Mouse (Mus musculus) limb, embryonic 11.5 days (tissue): ENCODE measurements around the gene Lmnb2. TPM values are rescaled to one million over a fixed set of nuclear protein-coding genes. Genes with fewer than 3 reads are reported as not detected.

Experiments
- ATAC-seq: fragments of 200-750 bp; cut with Nextera tagmentation; 2 replicates; pipeline ENCODE4 v1.8.0; 2017; ENCODE audit warnings: low read depth; ENCODE audit not compliant: insufficient number of reproducible peaks, low FRiP score, low TSS enrichment
- DNase-seq: peaks from one replicate; pipeline ENCODE4 v3.0.0-alpha.2; 2015; ENCODE audit warnings: low spot score
- H3K27ac ChIP-seq: fragments of 300-500 bp; sonication (generic); replicated peaks from 2 replicates; pipeline ENCODE4 v1.5.1; 2014; ENCODE audit warnings: low read depth, mild to moderate bottlenecking, low read length
- H3K27me3 ChIP-seq: fragments of 300-500 bp; sonication (generic); 2 replicates; pipeline ENCODE4 v1.6.1; 2014; ENCODE audit warnings: mild to moderate bottlenecking, low read length, mixed read lengths; ENCODE audit not compliant: control insufficient read depth, insufficient read depth
- H3K36me3 ChIP-seq: fragments of 300-500 bp; sonication (generic); 2 replicates; pipeline ENCODE4 v1.6.1; 2014; ENCODE audit warnings: mild to moderate bottlenecking, low read length, moderate library complexity, mixed read lengths; ENCODE audit not compliant: control insufficient read depth, insufficient read depth
- H3K4me1 ChIP-seq: fragments of 300-500 bp; sonication (generic); 2 replicates; pipeline ENCODE4 v1.6.1; 2014; ENCODE audit warnings: low read length, mixed read lengths; ENCODE audit not compliant: control insufficient read depth, insufficient read depth
- H3K4me2 ChIP-seq: fragments of 300-500 bp; sonication (generic); 2 replicates; pipeline ENCODE4 v1.6.1; 2014; ENCODE audit warnings: low read depth, mild to moderate bottlenecking, moderate library complexity; ENCODE audit not compliant: severe bottlenecking
- H3K4me3 ChIP-seq: fragments of 300-500 bp; sonication (generic); 2 replicates; pipeline ENCODE4 v1.5.1; 2014; ENCODE audit warnings: low read depth, low read length
- H3K9ac ChIP-seq: fragments of 300-500 bp; sonication (generic); 2 replicates; pipeline ENCODE4 v1.6.1; 2014; ENCODE audit warnings: mild to moderate bottlenecking, low read length
- H3K9me3 ChIP-seq: fragments of 300-500 bp; sonication (generic); 2 replicates; pipeline ENCODE4 v1.6.1; 2016; ENCODE audit warnings: low read length; ENCODE audit not compliant: control insufficient read depth
- WGBS: fragments of 180-500 bp; shearing (Covaris S2); extraction: QIAGEN DNeasy Blood & Tissue Kit; methylation state at CpG from one replicate; pipeline ENCODE4 v1.1.7; 2014; 5-methylcytosine and 5-hydroxymethylcytosine counted together
- polyA plus RNA-seq: library from polyadenylated mRNA; unstranded; fragments of >200 nt; fragmentation: Nextera tagmentation; extraction: Ambion mirVana; gene quantifications from 2 replicates; pipeline ENCODE4 v1.2.1, GENCODE M21; 2014

The Lmnb2 gene
- polyA plus RNA-seq, 1 experiment from 2014 or later: 23.3 TPM

DNA sequence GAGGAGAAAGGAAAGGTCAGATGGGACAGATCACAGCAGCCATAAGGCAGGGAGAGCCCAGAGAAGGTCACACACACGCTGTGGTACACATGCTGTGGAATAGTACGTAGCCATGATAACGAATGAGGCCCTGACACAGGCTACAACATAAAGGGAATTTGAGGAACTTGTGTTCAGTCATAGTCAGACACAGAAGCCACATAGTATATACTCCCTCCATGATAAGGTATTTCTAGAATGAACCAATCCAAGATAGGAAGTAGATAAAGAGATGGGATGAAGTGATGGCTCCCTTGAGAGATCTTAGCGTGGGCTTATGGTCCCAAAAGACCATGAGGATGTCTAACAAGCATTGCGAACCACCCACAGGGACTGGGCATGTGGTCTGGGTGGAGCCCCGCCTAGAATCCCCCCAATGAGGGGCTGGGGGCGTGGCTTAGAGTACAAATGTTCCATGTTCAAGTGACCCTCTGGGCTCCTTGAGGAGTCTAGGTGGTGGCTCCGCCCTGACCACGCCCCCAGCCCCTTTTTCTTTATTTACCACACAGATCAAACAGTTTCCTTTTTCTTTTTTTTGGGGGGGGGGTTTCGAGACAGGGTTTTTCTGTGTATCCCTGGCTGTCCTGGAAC lies 33.8 kb upstream of the Lmnb2 start:
- Histone ChIP-seq H3K9me3 (no peaks in the 10 kb centered on the region), H3K9ac (no peak overlapping the region), H3K27me3 (no peaks in the 10 kb centered on the region), H3K4me1 (no peaks in the 10 kb centered on the region), H3K4me2 (no peak overlapping the region), H3K36me3 (no peaks in the 10 kb centered on the region), H3K4me3 (no peak overlapping the region), H3K27ac (no peak overlapping the region)
- WGBS: 74% methylated on average over 10 of the region's 10 CpGs
- DNase-seq (no peak), ATAC-seq (no peak)

DNA sequence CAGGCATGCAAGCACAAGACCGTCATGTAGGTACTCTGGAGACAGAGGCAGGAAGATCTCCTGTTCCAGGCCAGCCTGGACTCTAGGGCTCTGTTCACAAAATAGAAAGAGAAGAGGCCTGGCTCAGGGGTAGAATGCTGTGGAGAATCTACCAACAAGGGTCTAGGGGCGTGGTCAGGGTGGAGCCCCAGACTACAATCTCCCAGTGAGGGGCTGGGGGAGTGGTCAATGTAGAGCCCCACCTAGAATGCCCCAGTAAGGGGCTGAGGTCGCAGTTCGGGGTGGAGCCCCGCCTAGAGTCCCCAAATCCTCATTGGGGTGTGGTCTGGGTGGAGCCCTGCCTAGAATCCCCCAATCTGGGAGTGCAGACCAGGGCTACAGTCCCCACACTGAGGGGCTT lies 32.3 kb upstream of the Lmnb2 start:
- 22% methylated on average over 5 of the region's 5 CpGs for WGBS
- Histone ChIP-seq H3K4me2 (no peak overlapping the region), H3K36me3 (no peaks in the 10 kb centered on the region), H3K9ac (no peak overlapping the region), H3K4me1 (no peaks in the 10 kb centered on the region), H3K4me3 (no peak overlapping the region), H3K27me3 (no peaks in the 10 kb centered on the region), H3K9me3 (no peaks in the 10 kb centered on the region), H3K27ac (no peak overlapping the region)
- ATAC-seq: no peak
- no peak for DNase-seq

DNA sequence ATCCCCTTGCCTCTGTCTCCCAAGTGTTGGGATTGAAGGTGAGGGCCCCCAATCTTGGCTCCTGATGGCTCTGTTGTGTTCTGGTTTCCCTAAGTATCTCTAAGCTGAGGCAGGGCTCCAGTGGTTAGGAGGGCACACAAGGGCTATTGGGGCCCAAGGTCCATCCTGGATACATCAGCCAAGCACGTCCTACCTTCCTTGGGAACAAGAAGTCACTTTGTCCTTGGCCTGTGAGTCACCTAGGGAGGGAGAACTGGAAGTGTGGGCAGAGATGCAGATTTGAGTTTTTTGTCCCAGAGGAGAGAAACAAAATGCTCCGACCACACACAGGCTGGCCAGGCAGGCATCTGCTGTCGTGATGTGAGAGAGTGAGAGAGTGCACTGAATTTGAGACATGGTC lies 31.0 kb upstream of the Lmnb2 start:
- Histone ChIP-seq H3K9me3 (no peaks in the 10 kb centered on the region), H3K27me3 (no peaks in the 10 kb centered on the region), H3K4me1 (no peaks in the 10 kb centered on the region), H3K4me3 (no peak overlapping the region), H3K9ac (no peak overlapping the region), H3K4me2 (no peak overlapping the region), H3K36me3 (no peaks in the 10 kb centered on the region), H3K27ac (no peak overlapping the region)
- ATAC-seq: no peak
- 84% methylated on average over 3 of the region's 3 CpGs for WGBS
- DNase-seq: no peak

DNA sequence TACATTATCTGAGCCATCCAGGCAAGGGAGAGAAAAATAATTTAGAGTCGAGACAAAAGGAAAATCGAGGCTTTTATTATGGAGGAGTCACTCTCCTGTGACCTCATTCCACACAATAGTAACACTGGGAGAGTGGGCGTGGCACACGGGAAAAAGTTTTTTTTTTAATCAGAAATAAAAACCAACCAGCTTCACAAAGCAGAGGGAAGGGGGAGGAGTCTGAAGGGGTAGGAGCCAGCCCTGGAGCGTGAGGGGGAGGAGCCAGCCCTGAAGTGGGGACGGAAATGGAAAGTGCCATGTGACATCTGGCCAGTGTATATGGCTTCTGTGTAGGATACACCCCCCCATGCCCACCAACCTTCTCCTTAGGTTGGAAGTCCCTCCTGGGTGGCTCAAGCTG lies 30.5 kb upstream of the Lmnb2 start:
- H3K36me3 ChIP-seq: no peaks in the 10 kb centered on the region
- H3K4me3 ChIP-seq: no peak overlapping the region
- DNase-seq (no peak), ATAC-seq (no peak)
- no peak overlapping the region for H3K9ac ChIP-seq
- no peaks in the 10 kb centered on the region for H3K9me3 ChIP-seq
- WGBS: 45% methylated on average over 6 of the region's 6 CpGs
- H3K4me1 ChIP-seq: no peaks in the 10 kb centered on the region
- no peak overlapping the region for H3K27ac ChIP-seq
- no peak overlapping the region for H3K4me2 ChIP-seq
- no peaks in the 10 kb centered on the region for H3K27me3 ChIP-seq

DNA sequence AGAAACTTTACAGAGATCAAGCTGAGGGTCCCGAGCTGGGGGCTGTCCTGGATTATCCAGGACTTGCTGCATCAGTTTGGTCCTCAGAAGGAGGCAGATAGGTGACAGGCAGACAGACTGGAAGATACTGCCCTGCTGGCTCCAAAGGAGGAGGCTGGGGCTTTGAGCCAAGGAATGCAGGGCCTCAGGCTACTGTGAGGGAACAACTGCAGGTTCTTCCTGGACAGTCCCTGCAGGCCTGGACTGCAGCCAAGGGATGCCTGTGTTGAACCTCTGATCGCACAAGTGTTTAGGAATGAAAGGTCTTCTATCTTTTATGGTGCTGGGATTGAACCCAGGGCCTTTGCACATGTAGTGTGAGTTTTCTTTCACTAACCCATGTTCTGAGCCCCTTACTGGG lies 29.8 kb upstream of the Lmnb2 start:
- no peaks in the 10 kb centered on the region for H3K9me3 ChIP-seq
- H3K4me3 ChIP-seq: no peak overlapping the region
- no peak overlapping the region for H3K4me2 ChIP-seq
- H3K27ac ChIP-seq: no peak overlapping the region
- whole genome bisulfite sequencing: 61% methylated on average over 2 of the region's 2 CpGs
- no peaks in the 10 kb centered on the region for H3K36me3 ChIP-seq
- ATAC-seq (no peak), DNase-seq (no peak)
- no peak overlapping the region for H3K9ac ChIP-seq
- no peaks in the 10 kb centered on the region for H3K4me1 ChIP-seq
- H3K27me3 ChIP-seq: no peaks in the 10 kb centered on the region

DNA sequence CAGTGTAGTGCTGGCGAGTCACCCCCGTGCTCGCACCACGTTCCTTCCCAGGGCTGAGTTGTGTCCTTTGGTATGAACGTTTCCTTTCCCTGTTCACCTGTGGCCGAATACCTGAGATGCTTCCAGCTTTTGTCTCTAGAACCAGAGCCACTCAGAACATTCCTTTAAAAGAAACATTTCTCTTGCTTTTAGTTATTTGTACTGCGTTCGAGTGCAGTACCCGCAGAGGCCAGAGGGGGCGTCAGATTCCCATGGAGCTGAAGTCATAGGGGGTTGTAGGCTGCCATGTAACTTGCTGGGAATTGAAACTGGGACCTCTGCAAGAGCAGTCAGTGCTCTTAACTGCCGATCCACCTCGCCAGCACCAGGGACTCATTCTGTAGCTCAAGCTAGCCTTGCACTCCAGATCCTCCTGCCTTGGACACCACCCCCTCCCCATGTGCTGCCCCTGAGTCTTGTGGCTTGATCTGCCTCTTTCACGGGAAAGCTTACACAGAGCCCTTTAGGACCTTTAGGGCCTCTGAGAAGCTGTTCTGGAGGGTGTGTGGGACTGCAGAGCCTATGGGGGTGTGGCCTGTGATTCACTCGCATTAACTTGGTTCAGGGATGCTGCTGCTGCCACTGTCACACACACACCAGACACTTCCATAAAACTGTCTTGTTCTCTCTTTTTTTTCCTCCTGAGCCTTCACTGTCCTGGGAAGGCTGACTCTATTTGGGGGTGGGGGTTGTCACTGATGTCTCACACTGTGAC lies 28.8 kb upstream of the Lmnb2 start:
- H3K4me2 ChIP-seq: no peak overlapping the region
- no peaks in the 10 kb centered on the region for H3K36me3 ChIP-seq
- 60% methylated on average over 14 of the region's 14 CpGs for WGBS
- H3K4me3 ChIP-seq: no peak overlapping the region
- H3K27me3 ChIP-seq: no peaks in the 10 kb centered on the region
- H3K9me3 ChIP-seq: no peaks in the 10 kb centered on the region
- no peak for DNase-seq
- H3K4me1 ChIP-seq: no peaks in the 10 kb centered on the region
- H3K27ac ChIP-seq: no peak overlapping the region
- no peak overlapping the region for H3K9ac ChIP-seq
- no peak for ATAC-seq

DNA sequence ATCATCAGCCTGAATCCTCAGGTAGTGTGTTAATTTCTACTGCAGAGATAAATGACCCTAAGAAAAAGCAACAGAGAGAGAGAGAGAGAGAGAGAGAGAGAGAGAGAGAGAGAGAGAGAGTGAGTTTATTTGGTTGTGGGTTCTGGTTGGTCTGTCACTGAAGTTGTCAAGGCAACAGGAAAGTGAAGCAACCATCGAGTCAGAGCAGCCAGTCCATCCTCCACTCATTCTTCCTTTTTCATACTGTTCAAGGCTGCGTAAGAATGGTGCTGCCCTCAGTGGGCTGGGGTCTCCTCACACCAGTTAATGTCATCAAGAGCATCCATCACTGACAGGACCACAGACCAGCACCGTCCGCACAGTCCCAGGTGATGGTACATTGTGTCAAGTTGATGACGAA lies 26.2 kb upstream of the Lmnb2 start:
- no peak for ATAC-seq

DNA sequence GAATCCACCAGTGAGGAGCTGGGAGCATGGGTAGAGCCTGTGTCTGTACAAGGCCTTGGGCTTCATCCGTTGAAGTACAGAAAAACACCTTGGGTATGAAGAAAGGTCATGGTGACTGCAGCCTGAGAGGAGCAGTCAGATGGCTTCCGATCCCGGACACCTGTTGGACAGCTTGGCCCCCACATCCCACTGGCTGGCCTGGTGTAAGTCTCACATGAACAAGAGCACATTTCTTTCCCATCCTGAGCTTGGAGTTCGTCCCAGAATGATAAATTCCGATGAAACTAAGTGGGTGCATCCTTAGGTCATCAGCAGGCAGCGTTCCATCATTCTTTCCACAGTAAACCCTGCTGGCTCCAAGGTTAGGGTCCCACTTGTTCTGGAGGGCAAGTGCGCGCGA lies 25.7 kb upstream of the Lmnb2 start:
- no peaks in the 10 kb centered on the region for H3K9me3 ChIP-seq
- no peak overlapping the region for H3K4me3 ChIP-seq
- no peaks in the 10 kb centered on the region for H3K27me3 ChIP-seq
- no peak overlapping the region for H3K4me2 ChIP-seq
- no peak overlapping the region; the same call in 1 of the 2 replicates for H3K9ac ChIP-seq
- 89% methylated on average over 9 of the region's 9 CpGs for WGBS
- ATAC-seq (no peak), DNase-seq (no peak)
- no peak overlapping the region for H3K27ac ChIP-seq
- no peaks in the 10 kb centered on the region for H3K36me3 ChIP-seq
- H3K4me1 ChIP-seq: peaks cover 20% of the 10 kb centered on the region

More for the DNA sequence above, 26.2 kb upstream of the Lmnb2 start:
- no peak overlapping the region for H3K4me2 ChIP-seq
- no peak for DNase-seq
- H3K4me3 ChIP-seq: no peak overlapping the region
- no peaks in the 10 kb centered on the region for H3K9me3 ChIP-seq
- peaks cover 15% of the 10 kb centered on the region for H3K4me1 ChIP-seq
- no peaks in the 10 kb centered on the region for H3K36me3 ChIP-seq
- H3K27me3 ChIP-seq: no peaks in the 10 kb centered on the region
- no peak overlapping the region for H3K9ac ChIP-seq
- 85% methylated on average over 5 of the region's 5 CpGs for WGBS
- H3K27ac ChIP-seq: no peak overlapping the region
